In the genomic region with DNA sequence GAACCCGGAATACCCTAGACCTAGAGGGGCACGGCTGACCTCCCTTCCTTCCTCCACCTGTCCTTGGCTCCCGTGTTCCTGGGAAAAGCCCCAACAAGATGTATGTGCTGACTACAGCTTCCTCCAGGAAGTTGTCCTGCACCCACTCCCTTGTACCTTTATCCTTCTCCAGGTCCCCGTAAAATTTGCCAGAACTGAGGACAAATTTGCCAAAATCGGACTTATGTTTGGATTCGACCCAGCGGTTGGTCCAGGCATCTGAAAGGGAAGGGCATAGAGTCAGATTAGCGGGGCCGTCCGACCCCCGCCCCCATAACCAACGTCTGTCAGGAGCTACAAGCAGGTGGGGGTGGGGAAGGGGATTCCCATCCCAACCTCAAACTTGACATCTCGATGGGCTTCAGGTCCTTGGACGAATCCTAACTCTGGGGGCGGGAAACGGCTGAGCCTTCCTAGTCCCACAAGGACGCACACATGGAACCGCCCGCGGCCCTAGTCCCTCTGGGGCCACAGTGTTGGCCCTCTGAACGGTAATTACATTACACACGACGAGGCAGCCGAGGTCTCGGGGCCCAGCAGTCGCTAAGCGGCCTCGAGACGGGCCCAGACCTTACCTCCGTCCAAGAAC, we compare ENCODE assay signal across 8 mouse cellular contexts. TPM values are rescaled to one million over a fixed set of nuclear protein-coding genes. Genes with fewer than 3 reads are reported as not detected.
DNase-seq lines count a peak whose midpoint lies in the region; ATAC-seq and TF ChIP-seq lines count a peak whose summit lies in the region.

No protein-coding gene starts in this region.

- TF ChIP-seq EP300 in liver, embryonic 14.5 days (IDR thresholded peaks at IDR 0.05; ENCODE audit: low read depth) = no peak

- TF ChIP-seq CTCF in lung, adult 2 months (IDR thresholded peaks at IDR 0.05; ENCODE audit: insufficient read depth, low read length) = no peak
- TF ChIP-seq CTCF in liver, embryonic 14.5 days (IDR thresholded peaks at IDR 0.05; ENCODE audit: low read depth) = no peak

- peak overlapping the region; percentile 93 for H3K9ac ChIP-seq in forebrain, embryonic 16.5 days (replicated peaks; ENCODE audit: low read depth, low read length)
- H3K9ac ChIP-seq in liver, embryonic 14.5 days (replicated peaks) = peak overlapping the region; percentile 97

- H3K4me3 ChIP-seq in lung, adult 2 months (replicated peaks; ENCODE audit: extremely low read depth, low read depth, low read length) = peak overlapping the region; percentile 88
- peak overlapping the region; percentile 99 for H3K4me3 ChIP-seq in forebrain, embryonic 16.5 days (replicated peaks; ENCODE audit: low read length)
- peak overlapping the region; percentile 83 to 95 for H3K4me3 ChIP-seq in liver, embryonic 14.5 days (ENCODE audit: insufficient read depth in 1 of 2, low read depth in 2 of 2, low read length in 2 of 2)

- ATAC-seq in forebrain, embryonic 16.5 days = peak; percentile 22
- peak; percentile 31 for ATAC-seq in liver, embryonic 14.5 days (ENCODE audit: insufficient read depth)

- H3K36me3 ChIP-seq in forebrain, embryonic 16.5 days (ENCODE audit: control insufficient read depth, insufficient read depth) = peaks cover 30% of the 10 kb centered on the region
- peaks cover 43% of the 10 kb centered on the region for H3K36me3 ChIP-seq in liver, embryonic 14.5 days (replicated peaks; ENCODE audit: control insufficient read depth, insufficient read depth, low read depth)

- TF ChIP-seq POLR2A in lung, adult 2 months (IDR thresholded peaks at IDR 0.05; ENCODE audit: borderline replicate concordance, extremely low read depth, low read depth, low read length) = no peak

- under 1% methylated on average over 30 of the region's 30 CpGs for WGBS in lung, adult 2 months
- WGBS in forebrain, embryonic 16.5 days = under 1% methylated on average over 30 of the region's 30 CpGs
- WGBS in liver, embryonic 14.5 days (ENCODE audit: insufficient replicate concordance) = under 1% methylated on average over 30 of the region's 30 CpGs

- peak overlapping the region; percentile 78 for H3K27ac ChIP-seq in forebrain, embryonic 16.5 days (ENCODE audit: low read length)
- peak overlapping the region; percentile 81 for H3K27ac ChIP-seq in liver, embryonic 14.5 days

- H3K9me3 ChIP-seq in forebrain, embryonic 16.5 days (ENCODE audit: control insufficient read depth, low read length) = no peaks in the 10 kb centered on the region
- no peaks in the 10 kb centered on the region for H3K9me3 ChIP-seq in liver, embryonic 14.5 days (ENCODE audit: control insufficient read depth, low read length)

- H3K4me2 ChIP-seq in forebrain, embryonic 16.5 days (ENCODE audit: low read length) = peak overlapping the region; percentile 94
- peak overlapping the region; percentile 94 for H3K4me2 ChIP-seq in liver, embryonic 14.5 days (ENCODE audit: low read depth)

- H3K4me1 ChIP-seq in lung, adult 2 months (ENCODE audit: control insufficient read depth, insufficient read depth, low read length) = peaks cover 7% of the 10 kb centered on the region
- H3K4me1 ChIP-seq in forebrain, embryonic 16.5 days (replicated peaks; ENCODE audit: control insufficient read depth, insufficient read depth, low read length) = peaks cover 34% of the 10 kb centered on the region
- peaks cover 20 to 22% of the 10 kb centered on the region in 2 experiments for H3K4me1 ChIP-seq in liver, embryonic 14.5 days (replicated peaks; ENCODE audit: control insufficient read depth in 2 of 2, insufficient read depth in 2 of 2, low read length in 1 of 2)

- no peak for DNase-seq in lung, adult 2 months
- DNase-seq in lung, adult 18-20 months = no peak
- peak; percentile 52 for DNase-seq in cerebellum, adult 8-10 months
- DNase-seq in liver, embryonic 14.5 days (ENCODE audit: low read depth in 3 of 3, low spot score in 3 of 3) = no peak
- DNase-seq in gastrocnemius, postnatal 4 days (ENCODE audit: low spot score in 2 of 2) = no peak
- no peak for DNase-seq in gastrocnemius, postnatal 36 days
- no peak for DNase-seq in left cerebral cortex, adult 11 months (ENCODE audit: low spot score)

- intact Hi-C loops in gastrocnemius, postnatal 36 days (cut with DNase I) = loop anchor here (5.0 kb wide), 1 partner anchor 56 kb away; the partner anchor contains the start of gene Klf1

- no peaks in the 10 kb centered on the region for H3K27me3 ChIP-seq in forebrain, embryonic 16.5 days (replicated peaks; ENCODE audit: control insufficient read depth, insufficient read depth, low read length)
- no peaks in the 10 kb centered on the region for H3K27me3 ChIP-seq in liver, embryonic 14.5 days (ENCODE audit: control insufficient read depth, insufficient read depth, low read length)

RNA-seq across cellular contexts. Expression of gene Calr, which starts 0.5 kb away (rescaled TPM):
- polyA plus RNA-seq in lung, adult 2 months (2012; rRNA removed) = 152 and 189 TPM in 2 replicates
- 610 and 631 TPM in 2 replicates for polyA plus RNA-seq in forebrain, embryonic 16.5 days (2015; fragmentation: Nextera tagmentation; extraction: Ambion mirVana)
- 144 and 262 TPM in 2 replicates for polyA plus RNA-seq in liver, embryonic 14.5 days (2012; rRNA removed)
- 348 and 351 TPM in 2 replicates for polyA plus RNA-seq in liver, embryonic 14.5 days (2014; fragmentation: Nextera tagmentation; extraction: Ambion mirVana)
- 100 to 1,000 TPM; 339 to 368 TPM for total RNA-seq in gastrocnemius, postnatal 4 days (2021)
- total RNA-seq in gastrocnemius, postnatal 36 days (2021) = 100 to 1,000 TPM; 153 to 159 TPM

RNA-seq across cellular contexts. Expression of gene Rad23a, which starts 5.7 kb away (rescaled TPM):
- 72.6 and 75.9 TPM in 2 replicates for polyA plus RNA-seq in lung, adult 2 months (2012; rRNA removed)
- polyA plus RNA-seq in forebrain, embryonic 16.5 days (2015; fragmentation: Nextera tagmentation; extraction: Ambion mirVana) = 84.8 and 86.5 TPM in 2 replicates
- polyA plus RNA-seq in liver, embryonic 14.5 days (2012; rRNA removed) = 139 and 184 TPM in 2 replicates
- 258 and 279 TPM in 2 replicates for polyA plus RNA-seq in liver, embryonic 14.5 days (2014; fragmentation: Nextera tagmentation; extraction: Ambion mirVana)
- total RNA-seq in gastrocnemius, postnatal 4 days (2021) = 100 to 1,000 TPM; 121 to 123 TPM
- total RNA-seq in gastrocnemius, postnatal 36 days (2021) = 100 to 1,000 TPM; 136 to 151 TPM

RNA-seq across cellular contexts. Expression of gene Farsa, which starts 10.6 kb away (rescaled TPM):
- polyA plus RNA-seq in lung, adult 2 months (2012; rRNA removed) = 33.8 and 42.4 TPM in 2 replicates
- polyA plus RNA-seq in forebrain, embryonic 16.5 days (2015; fragmentation: Nextera tagmentation; extraction: Ambion mirVana) = 126 TPM in 2 replicates
- 53.5 and 54.8 TPM in 2 replicates for polyA plus RNA-seq in liver, embryonic 14.5 days (2012; rRNA removed)
- polyA plus RNA-seq in liver, embryonic 14.5 days (2014; fragmentation: Nextera tagmentation; extraction: Ambion mirVana) = 45.8 and 48.7 TPM in 2 replicates
- 10 to 100 TPM; 37.2 to 41.3 TPM for total RNA-seq in gastrocnemius, postnatal 4 days (2021)
- total RNA-seq in gastrocnemius, postnatal 36 days (2021) = 10 to 100 TPM; 22.1 to 26.2 TPM

RNA-seq across cellular contexts. Expression of gene Gadd45gip1, which starts 14.9 kb away (rescaled TPM):
- 21.3 and 31.7 TPM in 2 replicates for polyA plus RNA-seq in lung, adult 2 months (2012; rRNA removed)
- polyA plus RNA-seq in forebrain, embryonic 16.5 days (2015; fragmentation: Nextera tagmentation; extraction: Ambion mirVana) = 31.3 and 34.3 TPM in 2 replicates
- 24.4 and 31.0 TPM in 2 replicates for polyA plus RNA-seq in liver, embryonic 14.5 days (2012; rRNA removed)
- 50.2 and 55.7 TPM in 2 replicates for polyA plus RNA-seq in liver, embryonic 14.5 days (2014; fragmentation: Nextera tagmentation; extraction: Ambion mirVana)
- total RNA-seq in gastrocnemius, postnatal 4 days (2021) = 10 to 100 TPM; 33.3 to 36.0 TPM
- total RNA-seq in gastrocnemius, postnatal 36 days (2021) = 10 to 100 TPM; 17.7 to 23.0 TPM

RNA-seq across cellular contexts. Expression of gene Dand5, which starts 23.6 kb away (rescaled TPM):
- polyA plus RNA-seq in lung, adult 2 months (2012; rRNA removed) = 2.5 and 2.9 TPM in 2 replicates
- polyA plus RNA-seq in forebrain, embryonic 16.5 days (2015; fragmentation: Nextera tagmentation; extraction: Ambion mirVana) = 8.2 and 8.7 TPM in 2 replicates
- 1.9 TPM in 2 replicates for polyA plus RNA-seq in liver, embryonic 14.5 days (2012; rRNA removed)
- 2.5 and 2.7 TPM in 2 replicates for polyA plus RNA-seq in liver, embryonic 14.5 days (2014; fragmentation: Nextera tagmentation; extraction: Ambion mirVana)
- 1 to 10 TPM; 6.3 to 6.8 TPM for total RNA-seq in gastrocnemius, postnatal 4 days (2021)
- total RNA-seq in gastrocnemius, postnatal 36 days (2021) = 1 to 10 TPM; 8.3 to 9.9 TPM
